Mouse (Mus musculus): ENCODE data around the gene Elmo2.

Gene Elmo2

GRCm38 (mm10) chr2:165321981-165322735 lies 4.1 kb downstream of the Elmo2 start:
- no peak for DNase-seq

GRCm38 (mm10) chr2:165321381-165321888 lies 4.8 kb downstream of the Elmo2 start:
- DNase-seq: no peak

GRCm38 (mm10) chr2:165320531-165321150 lies 5.6 kb downstream of the Elmo2 start:
- DNase-seq: no peak

- DNase-seq: no peak
These were observed 6.8 kb downstream of the Elmo2 start for GRCm38 (mm10) chr2:165319503-165319902.

- DNase-seq: no peak
These were observed 7.3 kb downstream of the Elmo2 start for GRCm38 (mm10) chr2:165318941-165319340.

GRCm38 (mm10) chr2:165317621-165318263 lies 8.5 kb downstream of the Elmo2 start:
- DNase-seq: no peak

- no peak for DNase-seq
These were observed 9.3 kb downstream of the Elmo2 start for GRCm38 (mm10) chr2:165316837-165317473.

GRCm38 (mm10) chr2:165316204-165316603 lies 10.1 kb downstream of the Elmo2 start:
- DNase-seq: no peak

GRCm38 (mm10) chr2:165314197-165314596 lies 12.1 kb downstream of the Elmo2 start:
- no peak for DNase-seq

- no peak for DNase-seq
These were observed 13.9 kb downstream of the Elmo2 start for GRCm38 (mm10) chr2:165312381-165312780.

GRCm38 (mm10) chr2:165311577-165311976 lies 14.7 kb downstream of the Elmo2 start:
- DNase-seq: no peak

GRCm38 (mm10) chr2:165310818-165311425 lies 15.4 kb downstream of the Elmo2 start:
- DNase-seq: no peak

- DNase-seq: no peak
These were observed 18.5 kb downstream of the Elmo2 start for GRCm38 (mm10) chr2:165307801-165308200.

GRCm38 (mm10) chr2:165305438-165305837 lies 20.8 kb downstream of the Elmo2 start:
- no peak for DNase-seq

- no peak for DNase-seq
These were observed 21.5 kb downstream of the Elmo2 start for GRCm38 (mm10) chr2:165304819-165305218.

- no peak for DNase-seq
These were observed 22.8 kb downstream of the Elmo2 start for GRCm38 (mm10) chr2:165303354-165304012.

GRCm38 (mm10) chr2:165301409-165301808 lies 24.9 kb downstream of the Elmo2 start:
- DNase-seq: no peak

GRCm38 (mm10) chr2:165300885-165301284 lies 25.4 kb downstream of the Elmo2 start:
- no peak for DNase-seq

GRCm38 (mm10) chr2:165300424-165300823 lies 25.9 kb downstream of the Elmo2 start:
- no peak for DNase-seq

- no peak for DNase-seq
These were observed 28.9 kb downstream of the Elmo2 start for GRCm38 (mm10) chr2:165297429-165297828.

- DNase-seq: no peak
These were observed 29.7 kb downstream of the Elmo2 start for GRCm38 (mm10) chr2:165296571-165296970.
